Mouse (Mus musculus) embryonic facial prominence, embryonic 10.5 days (tissue): ENCODE results near the gene Baat. TPM values are rescaled to one million over a fixed set of nuclear protein-coding genes. Genes with fewer than 3 reads are reported as not detected.
"Not testable (repeated sequence)": the region's sequence is repeated elsewhere in the genome, so short reads cannot be mapped to it uniquely, and the experiment has no call there.

ENCODE experiments used
- DNase-seq: peaks from one replicate; pipeline ENCODE4 v3.0.0-alpha.2; 2017; ENCODE audit warnings: low spot score
- H3K27ac ChIP-seq: fragments of 300-500 bp; sonication (generic); replicated peaks from 2 replicates; pipeline ENCODE4 v1.5.1; 2016; ENCODE audit warnings: mild to moderate bottlenecking
- H3K27me3 ChIP-seq: fragments of 300-500 bp; sonication (generic); replicated peaks from 2 replicates; pipeline ENCODE4 v1.6.1; 2016; ENCODE audit warnings: low read depth, mild to moderate bottlenecking; ENCODE audit not compliant: poor library complexity, severe bottlenecking
- H3K36me3 ChIP-seq: fragments of 300-500 bp; sonication (generic); replicated peaks from 2 replicates; pipeline ENCODE4 v1.6.1; 2016; ENCODE audit warnings: mild to moderate bottlenecking, moderate library complexity
- H3K4me1 ChIP-seq: fragments of 300-500 bp; sonication (generic); 2 replicates; pipeline ENCODE4 v1.6.1; 2016
- H3K4me3 ChIP-seq: fragments of 300-500 bp; sonication (generic); 2 replicates; pipeline ENCODE4 v1.5.1; 2016; ENCODE audit warnings: mild to moderate bottlenecking, moderate library complexity
- H3K9me3 ChIP-seq: fragments of 300-500 bp; sonication (generic); 2 replicates; pipeline ENCODE4 v1.6.1; 2016; ENCODE audit warnings: mild to moderate bottlenecking
- WGBS: fragments of 180-500 bp; shearing (Covaris S2); methylation state at CpG from one replicate; pipeline ENCODE4 v1.1.7; 2016; 5-methylcytosine and 5-hydroxymethylcytosine counted together
- polyA plus RNA-seq: library from polyadenylated mRNA; unstranded; fragments of >200 nt; fragmentation: Nextera tagmentation; extraction: Ambion mirVana; gene quantifications from 2 replicates; pipeline ENCODE4 v1.2.1, GENCODE M21; 2016

Baat gene
- polyA plus RNA-seq, 1 experiment from 2014 or later: 0.20 TPM

DNA sequence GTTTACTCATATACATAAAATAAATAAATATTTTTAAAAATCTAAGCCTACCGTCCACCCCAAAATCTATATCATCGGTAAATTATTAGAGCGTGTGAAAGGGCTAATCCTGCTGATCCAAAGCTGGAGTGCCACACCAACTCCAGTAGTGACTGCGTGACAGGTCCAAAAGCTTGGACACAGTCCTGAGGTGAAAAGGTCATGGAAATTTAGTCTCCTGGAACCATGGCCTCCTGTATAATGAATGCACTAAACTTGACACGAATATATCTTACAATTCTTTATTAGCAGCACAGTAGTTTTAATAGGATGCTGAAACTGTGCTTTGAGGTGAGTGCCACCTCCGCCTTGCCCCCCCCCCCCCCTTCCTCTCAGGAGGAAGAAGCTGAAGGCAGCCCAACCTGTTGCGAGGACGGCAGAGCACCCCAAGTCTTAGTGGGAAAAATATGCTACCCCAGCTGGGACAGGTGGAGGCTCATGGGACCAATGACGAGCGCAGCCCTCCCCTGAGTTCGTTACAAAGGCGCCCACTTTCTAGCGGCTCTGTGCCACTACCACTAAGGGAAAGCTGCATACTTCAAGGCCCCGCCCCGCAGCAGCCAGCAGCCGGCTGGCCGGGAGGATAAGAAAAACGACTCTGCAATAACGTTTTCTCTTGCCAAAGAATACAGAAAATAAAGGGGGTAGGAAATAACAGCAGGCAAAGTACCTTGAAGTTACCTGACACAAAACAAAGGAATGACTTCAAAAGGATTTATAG is 28.1 kb downstream of the Baat start:
- Histone ChIP-seq H3K27me3 (no peaks in the 10 kb centered on the region; the same call in 1 of the 2 replicates), H3K36me3 (no peaks in the 10 kb centered on the region), H3K27ac (no peak overlapping the region), H3K4me3 (peak overlapping the region; percentile 44; the same call in 1 of the 2 replicates), H3K9me3 (no peaks in the 10 kb centered on the region), H3K4me1 (peaks cover 14% of the 10 kb centered on the region; the same call in 1 of the 2 replicates)
- DNase-seq: peak; percentile 27
- WGBS: 20% methylated on average over 19 of the region's 19 CpGs

DNA sequence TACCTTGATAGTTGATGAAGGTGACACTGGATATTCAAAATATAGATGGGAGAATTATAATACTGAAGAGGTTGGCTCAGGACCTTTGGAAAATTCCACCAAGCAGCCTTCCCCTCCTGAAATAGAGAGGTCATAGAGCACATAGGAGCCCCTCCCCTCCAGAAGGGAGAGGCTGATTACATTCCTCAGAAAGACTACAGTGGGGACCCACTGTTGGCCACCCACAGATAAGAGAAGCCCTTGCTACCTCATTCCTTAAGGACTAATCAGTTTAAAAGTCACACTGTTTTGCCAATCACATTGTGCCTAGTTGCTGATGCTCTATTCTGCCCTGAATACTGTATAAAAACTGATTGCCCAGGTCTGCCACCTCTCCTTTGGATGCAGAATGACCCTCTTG is 31.8 kb downstream of the Baat start:
- Histone ChIP-seq H3K4me3 (no peak overlapping the region), H3K4me1 (peaks cover 8% of the 10 kb centered on the region; the same call in 1 of the 2 replicates), H3K36me3 (no peaks in the 10 kb centered on the region), H3K9me3 (no peaks in the 10 kb centered on the region), H3K27ac (no peak overlapping the region), H3K27me3 (no peaks in the 10 kb centered on the region)
- no peak for DNase-seq

DNA sequence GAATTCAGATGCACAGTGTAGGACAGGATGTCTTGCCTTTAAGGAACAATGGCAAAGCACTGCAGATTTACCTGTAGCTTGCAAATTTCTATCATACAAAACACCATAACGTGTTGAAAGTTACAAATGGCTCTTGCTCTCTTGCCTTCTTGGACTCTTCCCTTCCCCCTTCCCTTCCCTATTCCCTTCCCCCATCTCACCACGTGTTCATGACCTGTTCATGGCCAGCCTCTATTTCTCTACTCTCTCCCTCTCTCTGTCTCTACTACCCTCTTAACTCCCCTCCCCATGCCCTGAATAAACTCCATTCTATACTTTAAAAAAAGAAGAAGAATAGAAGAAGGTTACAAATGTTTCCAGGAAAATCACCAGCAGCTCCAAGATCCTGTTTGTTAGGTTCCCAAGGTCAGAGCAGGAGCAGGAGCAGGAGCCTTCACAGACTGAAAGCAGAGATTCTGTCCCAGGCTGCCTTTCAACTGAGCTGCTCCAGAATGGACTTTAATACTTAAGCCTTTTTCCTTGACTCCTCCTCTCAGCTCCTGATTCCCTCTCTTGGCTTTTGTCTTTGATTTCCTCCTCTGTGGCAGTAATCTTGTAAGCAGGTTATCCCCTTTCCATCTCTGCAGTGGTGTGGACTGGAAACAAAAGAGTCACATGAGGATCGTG is 32.8 kb downstream of the Baat start, which contains the start of gene Acnat1:
Gene Acnat1 (minus strand): TSS at position 478 of the 666 bp plus-strand sequence.
- no peak for DNase-seq
- WGBS: 51% methylated on average over 3 of the region's 3 CpGs
- Histone ChIP-seq H3K9me3 (no peaks in the 10 kb centered on the region), H3K4me1 (peaks cover 5% of the 10 kb centered on the region; the same call in 1 of the 2 replicates), H3K4me3 (no peak within 1 kb of the TSS), H3K27me3 (no peaks in the 10 kb centered on the region), H3K36me3 (no peaks in the 10 kb centered on the region), H3K27ac (no peak within 1 kb of the TSS)

DNA sequence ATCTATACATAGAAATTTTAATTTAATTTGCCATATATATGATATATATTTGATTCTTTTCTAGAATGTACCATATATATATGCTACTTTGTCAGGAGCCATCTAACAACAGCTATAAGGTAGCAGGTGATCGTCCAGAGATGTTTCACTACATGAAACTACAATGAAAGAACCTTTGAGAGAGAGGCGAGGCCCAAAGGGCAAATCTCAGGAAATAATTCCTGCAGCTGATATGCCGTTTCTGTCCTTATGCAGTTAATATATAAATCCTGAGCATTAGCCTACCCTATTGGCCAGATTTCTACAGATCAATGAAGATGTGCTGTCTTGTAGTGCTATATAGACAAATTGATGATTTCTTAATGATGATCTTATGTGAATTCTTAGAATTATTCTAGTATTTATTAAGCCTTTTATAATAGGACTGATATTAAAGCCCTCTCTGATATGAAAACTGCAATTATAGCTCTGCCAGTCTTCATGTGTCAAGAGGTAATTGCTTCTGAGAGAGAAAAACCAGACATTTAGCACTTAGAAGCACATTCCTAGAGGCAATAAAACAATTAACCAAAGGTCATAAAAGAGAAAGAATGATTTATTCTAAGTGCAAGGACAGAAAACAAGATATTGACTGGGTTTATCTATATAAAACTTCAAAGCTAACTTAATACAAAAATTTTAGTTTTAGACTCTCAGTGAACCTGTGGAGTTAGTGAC is 36.8 kb downstream of the Baat start:
- DNase-seq: no peak
- WGBS: 87% methylated on average over 3 of the region's 3 CpGs
- H3K4me1 ChIP-seq: no peaks in the 10 kb centered on the region
- H3K36me3 ChIP-seq: no peaks in the 10 kb centered on the region
- H3K4me3 ChIP-seq: no peak overlapping the region
- no peak overlapping the region for H3K27ac ChIP-seq
- H3K9me3 ChIP-seq: peaks cover 8% of the 10 kb centered on the region; the same call in 1 of the 2 replicates
- H3K27me3 ChIP-seq: no peaks in the 10 kb centered on the region

DNA sequence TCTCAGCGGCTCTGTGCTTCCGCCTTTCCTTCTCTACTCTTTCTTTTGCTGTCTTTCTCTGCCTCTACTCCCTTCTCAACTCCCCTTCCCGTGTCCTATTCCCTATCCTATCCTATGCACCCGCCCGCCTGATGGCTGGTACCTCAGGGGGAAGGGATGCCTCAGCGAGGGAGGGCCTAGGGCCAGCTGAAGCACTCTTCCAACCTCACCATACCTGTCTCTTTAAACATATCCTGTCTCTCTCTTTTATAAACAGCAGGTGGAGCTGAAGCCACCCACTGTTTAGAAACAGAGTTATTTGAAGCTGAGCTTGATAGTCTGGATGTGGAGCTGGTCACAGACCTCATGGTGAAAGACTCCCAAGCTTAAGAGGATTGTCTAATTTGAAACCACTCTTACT is 39.0 kb downstream of the Baat start:
- no peak overlapping the region for H3K27ac ChIP-seq
- 92% methylated on average over 6 of the region's 6 CpGs for WGBS
- no peak for DNase-seq

DNA sequence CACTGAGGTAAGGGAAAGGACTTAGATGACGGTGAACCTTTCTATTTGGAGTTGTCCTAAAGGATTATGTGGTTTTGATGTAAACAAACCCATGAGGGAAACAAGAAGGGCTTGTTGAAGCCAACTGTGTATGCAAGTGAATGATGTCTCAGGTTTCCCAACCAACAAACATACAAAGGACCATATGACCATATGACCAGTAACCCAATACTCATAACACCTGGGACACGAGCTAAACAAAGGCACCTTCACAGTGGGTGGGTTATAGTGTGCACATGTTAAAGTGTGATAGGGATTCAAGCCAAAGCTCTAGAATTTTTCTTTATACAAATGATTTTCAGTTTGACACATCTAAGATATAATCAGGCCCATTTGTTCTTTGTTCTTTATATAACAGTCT is 50.2 kb downstream of the Baat start:
- Histone ChIP-seq H3K27me3 (no peaks in the 10 kb centered on the region), H3K4me1 (no peaks in the 10 kb centered on the region), H3K4me3 (no peak overlapping the region), H3K9me3 (no peaks in the 10 kb centered on the region), H3K27ac (no peak overlapping the region), H3K36me3 (no peaks in the 10 kb centered on the region)
- WGBS: 61% methylated on average over 2 of the region's 2 CpGs
- DNase-seq: no peak

More for the DNA sequence above, 39.0 kb downstream of the Baat start:
- Histone ChIP-seq H3K9me3 (peaks cover 8% of the 10 kb centered on the region; the same call in 1 of the 2 replicates), H3K27me3 (no peaks in the 10 kb centered on the region), H3K4me1 (no peaks in the 10 kb centered on the region), H3K36me3 (no peaks in the 10 kb centered on the region), H3K4me3 (no peak overlapping the region)

DNA sequence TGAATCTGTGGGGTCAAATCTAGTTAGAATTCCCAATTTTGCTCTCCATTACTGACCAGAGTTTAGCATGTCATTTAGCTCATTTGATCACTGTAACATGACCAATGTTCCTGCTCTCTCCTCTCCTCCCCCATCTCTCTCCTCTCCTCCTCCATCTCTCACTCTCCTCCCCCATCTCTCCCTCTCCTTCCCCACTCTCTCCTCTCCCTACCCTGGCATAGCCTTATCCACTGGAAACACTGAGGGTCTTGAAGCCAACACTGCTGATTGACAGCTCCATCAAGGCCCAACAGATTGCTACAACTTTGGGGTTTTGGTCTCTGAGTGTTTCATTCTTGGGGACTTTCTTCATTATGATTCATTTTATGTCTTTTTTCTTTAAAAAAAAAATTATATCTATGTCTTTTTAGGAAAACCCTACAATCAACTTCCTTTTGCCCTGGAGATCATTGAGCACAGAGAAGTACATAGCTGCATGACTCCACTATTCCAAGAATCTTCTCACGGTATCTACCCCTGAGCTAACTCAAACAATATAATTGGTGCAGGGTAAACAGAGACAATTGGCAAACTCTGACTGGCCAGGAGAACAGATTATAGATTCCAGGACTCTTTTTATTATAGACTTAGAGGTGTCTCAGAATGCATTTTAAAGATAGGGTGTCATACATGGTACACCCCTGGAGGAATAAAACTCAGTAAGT is 54.4 kb downstream of the Baat start:
- no peaks in the 10 kb centered on the region for H3K27me3 ChIP-seq
- H3K27ac ChIP-seq: no peak overlapping the region
- no peaks in the 10 kb centered on the region for H3K36me3 ChIP-seq
- no peak overlapping the region for H3K4me3 ChIP-seq
- H3K4me1 ChIP-seq: no peaks in the 10 kb centered on the region
- WGBS: 78% methylated on average over 1 of the region's 1 CpGs
- H3K9me3 ChIP-seq: no peaks in the 10 kb centered on the region
- DNase-seq: no peak

DNA sequence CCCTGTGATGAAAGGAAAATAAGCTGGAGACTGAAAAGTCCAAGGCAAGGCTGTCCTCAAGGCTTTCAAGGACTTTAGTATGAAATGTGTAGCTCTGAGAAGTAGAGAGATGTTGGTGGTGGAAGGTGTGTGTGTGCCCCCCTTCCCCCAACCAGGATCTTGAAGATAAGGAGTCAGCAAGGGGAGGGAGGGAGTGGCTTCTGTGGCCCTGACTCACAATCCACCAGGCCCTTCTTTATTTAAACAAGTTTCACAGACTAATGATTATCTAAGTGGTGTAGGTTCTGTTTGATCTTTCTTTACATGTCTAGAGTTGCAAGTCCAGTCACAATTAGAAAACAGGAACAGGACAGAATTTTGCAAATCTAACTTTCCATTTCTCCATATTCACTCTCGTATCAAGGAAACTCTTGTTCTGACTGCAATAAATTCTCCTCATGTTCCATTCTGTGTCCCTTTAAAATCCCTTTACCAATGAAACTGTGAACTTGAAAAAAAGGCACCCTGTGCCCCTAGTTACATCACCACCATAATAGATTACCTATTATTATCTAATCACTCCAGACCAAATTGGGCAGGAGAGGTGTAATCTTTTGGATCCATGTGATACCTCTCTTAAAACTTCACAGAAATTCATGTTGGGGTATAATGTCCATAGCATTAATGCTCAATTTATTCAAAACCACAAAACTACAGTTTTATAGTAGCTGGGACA is 55.1 kb downstream of the Baat start:
- H3K27me3 ChIP-seq: not testable (repeated sequence)

More for the DNA sequence above, 55.1 kb downstream of the Baat start:
- not testable (repeated sequence) for H3K27ac ChIP-seq, H3K4me3 ChIP-seq, H3K9me3 ChIP-seq, DNase-seq, H3K4me1 ChIP-seq, H3K36me3 ChIP-seq
- WGBS: 88% methylated on average over 1 of the region's 1 CpGs

Other genes with a start within 250 kb of the Baat start
- gene Acnat2, start 98.4 kb downstream of the Baat start, polyA plus RNA-seq: not detected in 2 replicates
- gene Acnat1, start 32.6 kb downstream of the Baat start, polyA plus RNA-seq: 0.20 TPM in 1 of 2 replicates, not detected in the other
- gene Mrpl50, start 14.5 kb upstream of the Baat start, polyA plus RNA-seq: 82.9 and 83.6 TPM in 2 replicates
- 10.7 and 11.2 TPM in 2 replicates for gene Zfp189, start 14.6 kb upstream of the Baat start, polyA plus RNA-seq
- not detected in 2 replicates for gene Aldob, start 43.0 kb upstream of the Baat start, polyA plus RNA-seq
- 10.6 and 12.0 TPM in 2 replicates for gene Tmem246, start 91.3 kb upstream of the Baat start, polyA plus RNA-seq
- 48.9 and 51.4 TPM in 2 replicates for gene Rnf20, start 125.4 kb upstream of the Baat start, polyA plus RNA-seq
- not detected in 2 replicates for gene Ppp3r2, start 175.5 kb upstream of the Baat start, polyA plus RNA-seq